Mouse (Mus musculus): Measurements from ENCODE around the gene B3galt1.

GRCm38 (mm10) chr2:67850725-67851124, 285.1 kb downstream of the B3galt1 start:
- no peak for TF ChIP-seq ZKSCAN1 (IDR thresholded peaks at IDR 0.05; ENCODE audit: low read depth, low read length)
- TF ChIP-seq EP300 (IDR thresholded peaks at IDR 0.05; ENCODE audit: low read depth in 1 of 2, low read length in 2 of 2): no peak

Data from MEL (cell line).